23 mouse cellular contexts compared by ENCODE assay signal in genomic region chr17:29145101-29145500, GRCm38 (mm10). TPM values are rescaled to one million over a fixed set of nuclear protein-coding genes. Genes with fewer than 3 reads are reported as not detected.
"Had no signal": no experiment of that assay in that cellular context is flagged by ENCODE, and none has a peak within 500 bp of the region (broad histone marks: within the 10 kb centered on the region; RNA-seq: fewer than 3 reads in every experiment).

No protein-coding gene starts in this region.

- ATAC-seq: intestine, embryonic 15.5 days; liver, postnatal 0 days; lung, postnatal 0 days; midbrain, embryonic 16.5 days had no signal

- H3K4me2 ChIP-seq: intestine, embryonic 15.5 days; kidney, embryonic 15.5 days; limb, embryonic 12.5 days; limb, embryonic 15.5 days; liver, embryonic 11.5 days; lung, embryonic 14.5 days; midbrain, embryonic 12.5 days had no signal

- H3K9ac ChIP-seq: intestine, embryonic 15.5 days; kidney, embryonic 15.5 days; limb, embryonic 12.5 days; limb, embryonic 15.5 days; liver, embryonic 14.5 days; liver, postnatal 0 days; lung, embryonic 14.5 days; midbrain, embryonic 12.5 days had no signal

- H3K27me3 ChIP-seq: intestine, embryonic 15.5 days; kidney, embryonic 15.5 days; limb, embryonic 12.5 days; limb, embryonic 15.5 days; midbrain, embryonic 12.5 days had no signal

- DNase-seq: kidney, adult 11 months; kidney, adult 8-10 months; kidney, postnatal 10 days; kidney, postnatal 36 days; layer of hippocampus, postnatal 36 days; left cerebral cortex, postnatal 4 days; liver, postnatal 0 days; lung, embryonic 14.5 days; thymus, adult 2 months; thymus, postnatal 25 days had no signal

- H3K27ac ChIP-seq: intestine, embryonic 15.5 days; kidney, embryonic 15.5 days; left cerebral cortex, adult 2 months; limb, embryonic 12.5 days; limb, embryonic 15.5 days; liver, embryonic 14.5 days; midbrain, embryonic 12.5 days had no signal

- H3K36me3 ChIP-seq: intestine, embryonic 15.5 days; kidney, embryonic 15.5 days; limb, embryonic 12.5 days; limb, embryonic 15.5 days; midbrain, embryonic 12.5 days had no signal

- H3K4me3 ChIP-seq: intestine, embryonic 15.5 days; kidney, embryonic 15.5 days; left cerebral cortex, adult 2 months; limb, embryonic 12.5 days; limb, embryonic 15.5 days; midbrain, embryonic 12.5 days had no signal

- H3K4me1 ChIP-seq: limb, embryonic 12.5 days had no signal

- H3K9me3 ChIP-seq: intestine, embryonic 15.5 days; limb, embryonic 15.5 days had no signal

RNA-seq across cellular contexts. Expression of gene Rab44, which starts 31.2 kb away (rescaled TPM):
- total RNA-seq: layer of hippocampus, postnatal 36 days; left cerebral cortex, postnatal 14 days had no signal
- polyA plus RNA-seq: neural tube, embryonic 14.5 days; testis, adult 2 months had no signal
